Mouse (Mus musculus) stomach, postnatal 0 days (tissue): ENCODE measurements around the gene Serpinb1c.

Source experiments
- CTCF ChIP-seq: IDR thresholded peaks from 2 replicates; pipeline ENCODE4 v1.5.1; 2016; ENCODE audit warnings: antibody characterized with exemption, low read depth, mild to moderate bottlenecking, moderate library complexity
- EP300 ChIP-seq: optimal IDR thresholded peaks from 2 replicates; pipeline ENCODE3; 2016; ENCODE audit warnings: antibody characterized with exemption

- TF ChIP-seq CTCF (no peak), EP300 (no peak)
These were observed 10.2 kb upstream of the Serpinb1c start for GRCm38 (mm10) chr13:32908182-32908581.
